Mouse (Mus musculus): ENCODE results near the gene Glmp. TPM values are rescaled to one million over a fixed set of nuclear protein-coding genes. Genes with fewer than 3 reads are reported as not detected.

The Glmp gene
- total and polyA plus RNA-seq, 3 experiments, result 42.7 to 163 (median 75.6) TPM

- TF ChIP-seq MXI1 (IDR thresholded peaks at IDR 0.05; ENCODE audit: low read depth, low read length), result peak; percentile 99
These were observed 28.7 kb upstream of the Glmp start (continued) for GRCm38 (mm10) chr3:88296110-88296560.

GRCm38 (mm10) chr3:88296561-88297318, 28.1 kb upstream of the Glmp start, which contains the start of the genes Tsacc and Cct3:
Tsacc (minus strand) TSS chr3:88296999.
Cct3 (plus strand) TSS chr3:88297116.
- Histone ChIP-seq H3K4me3 (replicated peaks in 1 of 3; ENCODE audit: low read depth in 2 of 3, low read length in 2 of 3, poor library complexity in 1 of 3) (peak within 1 kb of the TSS; percentile 82 to 98 (median 95)), H3K36me3 (replicated peaks in 1 of 2; ENCODE audit: control insufficient read depth in 1 of 2, insufficient read depth in 1 of 2, low read length in 1 of 2) (peaks cover 25 to 42% of the 10 kb centered on the region in 2 experiments), H3K79me2 (replicated peaks; ENCODE audit: control insufficient read depth, extremely low read depth, insufficient read depth, poor library complexity, severe bottlenecking) (peaks cover 43% of the 10 kb centered on the region), H3K4me2 (ENCODE audit: insufficient read depth, low read depth, poor library complexity, severe bottlenecking) (peak within 1 kb of the TSS; percentile 100), H3K27ac (ENCODE audit: insufficient read depth, low read depth) (peak within 1 kb of the TSS; percentile 90), H3K9ac (ENCODE audit: insufficient read depth, low read depth) (peak within 1 kb of the TSS; percentile 86), H3K4me1 (ENCODE audit: control insufficient read depth in 1 of 2, insufficient read depth in 2 of 2) (peaks cover 0 to 28% of the 10 kb centered on the region in 2 experiments; a peak in 3 of 4 replicates), H3K27me3 (replicated peaks) (no peaks in the 10 kb centered on the region), H3K9me3 (replicated peaks; ENCODE audit: low read length) (no peaks in the 10 kb centered on the region)
- peak; percentile 99 for DNase-seq (ENCODE audit: extremely low read depth)
- in situ Hi-C loops (cut with MboI; ENCODE audit: low pct_ligation_motif_present, low pct_unique_long_range_greater_than_20kb, low sequenced_read_pairs) (loop anchor here (5.0 kb wide), 1 partner anchor 36 kb away; no protein-coding TSS in a partner anchor), dilution Hi-C loops (cut with MboI; ENCODE audit: extremely low pct_ligation_motif_present, extremely low pct_unique_long_range_greater_than_20kb, low sequenced_read_pairs) (no loop called here)
- TF ChIP-seq NELFE (IDR thresholded peaks at IDR 0.05; ENCODE audit: low read depth, low read length) (peak; percentile 71; the same call in 1 of the 2 replicates), JUN (IDR thresholded peaks at IDR 0.05; ENCODE audit: insufficient read depth, low read depth, low read length) (no peak), KAT2A (IDR thresholded peaks at IDR 0.05; ENCODE audit: insufficient replicate concordance, low read length) (peak; percentile 72; the same call in 1 of the 2 replicates), JUND (conservative IDR thresholded peaks at IDR 0.05; ENCODE audit: low read depth, low read length) (no peak), ZNF384 (IDR thresholded peaks at IDR 0.05; ENCODE audit: low read depth, low read length) (no peak), SMC3 (IDR thresholded peaks at IDR 0.05; ENCODE audit: low read depth, low read length) (no peak), USF2 (conservative IDR thresholded peaks at IDR 0.05; ENCODE audit: low read depth, low read length) (no peak), RAD21 (IDR thresholded peaks at IDR 0.05; ENCODE audit: low read depth, low read length) (no peak), POLR2AphosphoS2 (IDR thresholded peaks at IDR 0.05; ENCODE audit: low read depth, low read length) (peak; percentile 70; the same call in 1 of the 2 replicates), SIN3A (IDR thresholded peaks at IDR 0.05; ENCODE audit: low read length) (peak; percentile 79; the same call in 1 of the 2 replicates), TCF12 (IDR thresholded peaks at IDR 0.05; ENCODE audit: low read depth, low read length) (peak; percentile 76), CHD2 (IDR thresholded peaks at IDR 0.05; ENCODE audit: low read length) (peak; percentile 95), ZC3H11A (IDR thresholded peaks at IDR 0.05; ENCODE audit: low read depth, low read length) (no peak), MAX (IDR thresholded peaks at IDR 0.05; ENCODE audit: low read length) (peak; percentile 47; the same call in 1 of the 2 replicates), ZMIZ1 (IDR thresholded peaks at IDR 0.05; ENCODE audit: low read depth, low read length) (no peak; the same call in 1 of the 2 replicates), POLR2A (IDR thresholded peaks at IDR 0.05; ENCODE audit: low read depth, low read length) (peak; percentile 94), UBTF (IDR thresholded peaks at IDR 0.05; ENCODE audit: low read depth, low read length) (no peak), CTCF (conservative IDR thresholded peaks at IDR 0.05 in 1 of 2, IDR thresholded peaks at IDR 0.05 in 1 of 2; ENCODE audit: low read depth in 2 of 2, low read length in 2 of 2) (0 out of 4 replicates have a peak, but pooled peaks of 1 of the 2 experiments have one; percentile 9), TBP (conservative IDR thresholded peaks at IDR 0.05; ENCODE audit: low read depth, low read length) (peak; percentile 95), ETS1 (conservative IDR thresholded peaks at IDR 0.05; ENCODE audit: low read depth, low read length) (no peak), ELF1 (IDR thresholded peaks at IDR 0.05; ENCODE audit: low read depth, low read length) (no peak; the same call in 1 of the 2 replicates), EP300 (IDR thresholded peaks at IDR 0.05; ENCODE audit: low read length) (no peak), RCOR1 (conservative IDR thresholded peaks at IDR 0.05; ENCODE audit: low read depth, low read length) (no peak), CHD1 (IDR thresholded peaks at IDR 0.05; ENCODE audit: low read depth, low read length) (no peak), GABPA (IDR thresholded peaks at IDR 0.05; ENCODE audit: insufficient replicate concordance, low read depth, low read length) (no peak; the same call in 1 of the 2 replicates), BHLHE40 (IDR thresholded peaks at IDR 0.05; ENCODE audit: low read depth, low read length) (peak; percentile 57; the same call in 1 of the 2 replicates), E2F4 (IDR thresholded peaks at IDR 0.05; ENCODE audit: insufficient replicate concordance, low read depth, low read length) (no peak), USF1 (IDR thresholded peaks at IDR 0.05; ENCODE audit: low read depth, low read length) (no peak), ZKSCAN1 (IDR thresholded peaks at IDR 0.05; ENCODE audit: borderline replicate concordance, low read depth, low read length) (no peak), MAFK (IDR thresholded peaks at IDR 0.05; ENCODE audit: insufficient replicate concordance, low read length) (no peak), MEF2A (IDR thresholded peaks at IDR 0.05; ENCODE audit: borderline replicate concordance, low read depth, low read length) (no peak), HCFC1 (IDR thresholded peaks at IDR 0.05; ENCODE audit: low read depth, low read length) (peak; percentile 85), IRF4 (IDR thresholded peaks at IDR 0.05; ENCODE audit: low read depth, low read length) (peak; percentile 26; the same call in 1 of the 2 replicates), MYC (IDR thresholded peaks at IDR 0.05; ENCODE audit: low read depth, low read length) (peak; percentile 78), NRF1 (IDR thresholded peaks at IDR 0.05; ENCODE audit: low read depth, low read length) (peak; percentile 98)
